Mouse (Mus musculus) cerebral cortex, adult 2 months (tissue): Measurements from ENCODE around the gene Colgalt2.

Experiments used
- WGBS: fragments of 180-500 bp; shearing (Covaris S2); methylation state at CpG from one replicate; pipeline ENCODE4 v1.1.7; 2018; 5-methylcytosine and 5-hydroxymethylcytosine counted together

Gene Colgalt2

DNA sequence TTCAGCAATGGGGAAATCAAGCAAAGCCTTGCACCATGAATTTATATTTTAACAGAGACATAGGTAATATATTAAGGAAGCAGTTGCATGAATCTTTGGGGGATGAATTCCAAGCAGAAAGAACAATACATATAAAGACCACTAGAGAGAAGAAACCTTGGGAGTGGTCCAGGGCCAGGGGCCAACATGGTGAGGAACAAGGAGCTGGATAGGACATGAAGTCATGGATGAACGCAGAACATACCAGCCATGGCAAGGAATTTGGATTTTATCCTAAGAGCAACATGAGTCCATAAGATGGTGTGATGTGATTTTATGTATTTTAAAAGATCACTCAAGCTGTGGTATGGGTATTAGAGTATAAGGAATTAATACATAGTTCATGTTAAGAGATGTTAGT, 92.6 kb downstream of the Colgalt2 start:
- 92% methylated on average over 1 of the region's 1 CpGs for WGBS

DNA sequence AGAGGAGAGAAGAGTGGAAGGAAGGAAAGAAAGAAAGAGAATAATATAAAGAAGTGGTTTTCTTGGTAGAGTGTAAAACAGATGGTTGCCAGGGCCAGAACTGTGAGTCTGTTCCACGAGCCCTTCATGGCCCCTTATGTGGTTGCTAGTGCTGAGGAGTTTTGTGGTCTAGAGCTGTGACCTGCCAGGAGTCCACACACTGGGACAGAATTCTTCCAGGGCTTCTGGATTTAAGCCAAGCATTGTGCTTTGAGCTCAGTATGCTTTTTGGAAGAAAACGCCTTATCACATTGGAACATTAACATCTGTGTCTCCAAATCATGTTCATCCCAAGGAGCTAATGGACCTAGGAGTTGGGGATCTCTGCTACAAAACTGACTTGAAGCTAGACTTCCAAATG, 97.2 kb downstream of the Colgalt2 start:
- 47% methylated on average over 2 of the region's 2 CpGs for WGBS

DNA sequence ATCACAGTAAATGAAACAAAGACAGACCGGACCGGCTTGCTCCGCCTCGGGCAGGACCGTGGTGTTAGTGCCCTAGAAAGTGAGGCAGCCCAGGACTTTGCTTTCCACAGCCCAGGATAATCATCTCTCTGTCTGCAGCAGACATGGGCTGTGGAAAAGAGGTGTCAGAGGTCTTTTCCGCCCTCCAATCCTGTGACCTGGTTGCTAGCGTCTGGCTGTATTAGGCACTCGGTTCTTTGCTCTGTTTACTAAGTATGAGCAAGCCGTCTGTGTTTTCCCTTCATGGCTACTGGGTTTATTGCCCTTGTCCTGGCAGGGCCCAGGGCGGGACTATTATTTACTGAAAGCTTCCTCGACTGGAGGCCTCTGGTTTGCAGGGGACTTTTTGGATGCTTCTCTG, 98.0 kb downstream of the Colgalt2 start:
- WGBS: 54% methylated on average over 11 of the region's 11 CpGs

DNA sequence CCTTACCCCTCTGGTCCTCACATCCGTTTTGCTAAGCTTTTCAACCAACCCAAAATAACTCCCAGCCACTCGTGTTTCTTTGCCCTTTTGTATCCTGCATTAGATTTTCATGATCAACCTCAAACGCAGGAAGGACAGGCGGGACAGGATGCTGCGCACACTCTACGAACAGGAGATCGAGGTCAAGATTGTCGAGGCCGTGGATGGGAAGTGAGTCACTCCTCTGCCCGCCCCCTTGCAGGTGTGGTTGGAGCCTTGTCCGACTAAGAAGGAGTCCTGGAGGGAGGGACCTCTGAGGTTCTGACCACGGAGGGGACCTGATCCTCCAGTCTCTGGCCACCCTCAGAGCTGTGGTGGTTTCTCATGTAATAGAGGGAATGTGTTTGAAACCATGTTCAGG, 100.2 kb downstream of the Colgalt2 start:
- WGBS: 79% methylated on average over 12 of the region's 12 CpGs

DNA sequence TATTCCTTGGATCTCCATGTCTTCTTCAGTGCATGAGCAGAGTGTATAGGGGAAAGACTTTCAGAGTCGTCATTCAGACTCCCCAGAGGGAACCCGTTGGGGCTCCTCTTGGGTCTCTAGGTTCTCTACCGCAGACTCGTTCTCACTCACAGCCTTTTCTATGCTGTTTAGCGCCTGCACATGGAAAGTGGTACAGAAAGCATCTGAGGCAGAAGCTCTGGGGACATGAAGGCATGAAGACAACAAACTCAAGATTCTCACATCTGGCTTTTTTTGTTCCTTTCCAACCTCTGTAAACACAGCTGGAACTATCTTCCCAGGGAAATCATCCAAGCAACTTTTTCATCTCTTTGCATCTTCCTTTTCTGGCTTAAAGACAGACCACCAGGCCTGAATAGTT, 106.5 kb downstream of the Colgalt2 start:
- WGBS: 87% methylated on average over 5 of the region's 5 CpGs

DNA sequence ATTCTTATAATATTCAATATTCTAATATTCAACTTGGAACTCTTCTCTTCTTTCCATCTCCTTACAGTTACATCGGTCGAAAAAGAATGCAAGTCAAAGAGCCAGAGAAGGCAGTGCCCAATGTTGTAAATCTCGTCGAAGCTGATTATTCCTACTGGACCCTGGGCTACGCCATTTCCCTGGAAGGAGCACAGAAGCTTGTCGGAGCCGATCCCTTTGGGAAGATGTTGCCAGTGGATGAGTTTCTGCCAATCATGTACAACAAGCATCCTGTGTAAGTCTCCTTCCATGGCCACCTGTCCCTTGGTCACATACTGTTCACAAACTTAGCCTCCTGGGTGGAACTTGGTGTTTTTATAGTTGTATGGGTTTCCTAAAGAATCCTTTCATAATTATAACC, 107.1 kb downstream of the Colgalt2 start:
- 98% methylated on average over 7 of the region's 7 CpGs for WGBS

DNA sequence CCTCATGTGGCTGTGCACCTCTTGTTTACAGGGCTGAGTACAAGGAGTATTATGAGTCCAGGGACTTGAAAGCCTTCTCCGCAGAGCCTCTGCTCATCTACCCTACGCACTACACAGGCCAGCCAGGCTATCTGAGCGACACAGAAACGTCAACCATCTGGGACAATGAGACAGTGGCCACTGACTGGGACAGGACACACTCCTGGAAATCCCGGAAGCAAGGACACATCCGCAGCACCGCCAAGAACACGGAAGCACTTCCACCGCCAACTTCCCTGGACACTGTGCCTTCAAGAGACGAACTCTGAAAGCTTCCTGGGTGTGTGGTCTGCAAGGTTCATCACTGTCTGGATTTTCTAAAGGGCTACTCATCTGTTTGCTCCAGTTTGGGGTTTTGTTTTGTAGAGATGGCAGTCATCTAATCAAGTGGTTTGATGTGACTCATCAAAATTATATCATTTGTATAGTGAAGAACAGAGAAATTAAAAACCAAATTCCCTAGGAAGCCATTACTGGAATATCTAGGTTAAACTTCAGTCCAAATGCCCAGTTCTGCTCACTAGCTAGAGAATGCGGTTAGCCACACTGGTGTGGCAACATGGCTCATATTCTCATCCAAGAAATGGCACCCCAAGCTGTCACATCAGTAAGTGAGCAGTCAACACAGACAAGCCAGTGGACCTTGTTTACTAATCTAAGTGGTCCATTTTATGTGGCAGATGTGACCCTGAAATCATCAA, 109.0 kb downstream of the Colgalt2 start:
- 93% methylated on average over 11 of the region's 11 CpGs for WGBS

DNA sequence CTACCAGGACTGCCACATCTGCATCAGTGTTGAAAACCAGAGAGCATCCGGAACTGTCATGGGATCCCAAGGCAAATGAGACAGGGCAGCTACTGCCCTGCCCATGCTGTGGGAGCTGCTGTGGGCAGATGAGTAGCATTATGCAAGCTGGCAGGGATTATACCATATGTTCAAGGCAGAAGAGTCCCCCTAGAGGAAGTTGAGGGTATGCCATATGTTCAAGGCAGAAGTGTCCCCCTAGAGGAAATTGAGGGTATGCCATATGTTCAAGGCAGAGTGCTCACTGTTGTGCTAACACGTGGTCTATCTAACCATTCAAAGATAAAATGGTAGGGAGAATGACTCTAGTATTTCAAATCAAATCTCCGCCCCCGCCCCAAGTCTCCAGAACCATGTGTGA, 111.6 kb downstream of the Colgalt2 start:
- WGBS: 79% methylated on average over 4 of the region's 4 CpGs

DNA sequence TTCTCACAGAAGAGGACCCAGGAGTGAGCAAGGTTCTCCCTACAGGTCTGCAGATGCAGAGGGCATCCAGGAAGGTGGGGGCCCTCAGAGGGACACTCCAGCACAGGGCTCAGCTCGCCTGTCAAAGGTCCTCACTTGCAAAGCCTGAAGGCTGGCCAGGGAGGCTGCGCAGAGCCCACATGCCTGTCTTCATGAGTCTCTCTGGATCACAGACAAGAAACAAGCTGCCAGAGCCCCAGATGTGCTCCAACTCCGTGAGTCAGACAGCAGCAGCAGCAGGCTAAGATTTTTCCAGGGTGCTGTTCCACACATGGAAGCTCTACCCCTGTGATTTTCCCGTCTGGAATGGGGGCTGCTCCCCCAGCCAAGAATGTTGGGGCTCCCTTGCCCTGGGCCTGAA, 114.6 kb downstream of the Colgalt2 start:
- WGBS: 56% methylated on average over 4 of the region's 4 CpGs

DNA sequence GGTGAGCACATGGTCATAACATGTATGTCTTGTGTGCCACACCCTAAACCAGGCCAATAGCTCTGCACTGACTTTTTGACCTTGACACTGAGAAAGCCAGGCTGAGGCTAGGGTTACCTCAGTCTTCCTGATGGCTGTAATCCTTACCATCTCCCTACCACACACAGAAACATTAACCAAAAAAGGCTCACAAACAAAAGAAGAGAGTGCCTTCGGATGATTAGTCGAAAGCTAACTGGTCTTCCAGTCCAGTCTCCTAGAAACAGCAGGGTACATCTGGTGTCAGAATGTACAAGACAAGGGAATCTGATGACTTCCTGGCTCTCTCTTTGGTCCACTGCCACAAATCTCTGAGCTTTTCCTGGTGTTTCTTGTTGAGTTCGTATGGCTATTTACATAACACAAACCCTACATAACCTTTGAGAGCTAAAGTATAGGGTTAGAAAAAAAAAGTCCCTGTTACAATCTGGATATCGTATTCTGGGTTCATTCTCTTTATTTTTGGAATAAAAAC, 117.5 kb downstream of the Colgalt2 start:
- WGBS: 78% methylated on average over 4 of the region's 4 CpGs

DNA sequence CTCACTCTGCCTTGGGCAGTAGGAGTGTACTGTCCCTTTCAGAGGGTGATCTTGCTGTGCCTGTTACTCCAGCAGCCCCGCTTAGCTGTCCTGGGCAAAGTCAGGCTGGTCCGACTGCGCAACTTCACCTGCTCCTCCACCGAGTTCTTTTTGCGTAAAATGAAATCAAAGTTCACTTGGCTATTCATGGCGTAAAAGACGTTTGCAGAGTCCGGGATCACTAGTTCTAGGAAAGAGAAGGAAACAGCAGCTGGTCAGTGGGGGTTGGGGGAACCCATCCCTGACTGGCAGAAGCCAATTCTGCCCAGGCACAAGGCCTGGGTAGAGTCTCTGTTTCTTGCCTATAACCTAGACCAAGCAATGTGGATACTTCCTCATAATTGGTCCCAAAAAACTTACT, 119.3 kb downstream of the Colgalt2 start:
- WGBS: 88% methylated on average over 8 of the region's 8 CpGs

DNA sequence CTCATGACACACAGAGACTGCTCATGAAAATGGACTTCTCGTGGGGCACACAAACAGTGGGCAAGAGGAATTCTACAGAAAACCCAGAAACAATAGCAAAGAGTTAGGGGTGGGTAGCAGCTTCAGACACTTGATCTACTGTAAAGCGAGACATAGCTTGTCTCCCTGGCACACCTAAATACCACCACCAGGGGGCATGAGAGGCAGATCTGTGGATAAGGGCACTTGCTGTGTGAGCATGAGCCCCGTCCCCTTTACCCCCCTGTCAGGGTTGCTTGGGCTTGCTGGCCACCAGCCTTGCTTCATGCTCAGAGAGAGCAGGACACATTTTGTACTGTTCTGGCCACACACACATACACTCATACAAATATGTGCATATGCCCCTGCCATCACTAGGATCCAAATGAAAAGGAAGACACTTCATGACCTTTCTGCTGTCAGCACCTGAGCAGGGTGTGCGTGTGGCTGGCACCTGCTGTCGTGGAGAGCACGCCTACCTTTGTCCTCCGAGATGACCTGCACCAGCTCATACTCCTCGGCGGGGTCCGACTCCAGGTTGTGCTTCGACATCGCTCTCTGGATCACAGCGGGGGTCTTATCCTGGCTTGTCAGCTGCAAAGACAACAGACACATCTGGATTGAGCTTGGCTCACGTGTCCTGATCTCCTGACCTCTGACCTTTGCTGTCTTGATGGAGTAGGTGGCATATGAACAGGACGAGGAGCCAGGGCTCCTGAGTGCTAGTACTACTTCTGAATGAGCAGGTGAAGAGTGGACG, 121.4 kb downstream of the Colgalt2 start:
- 83% methylated on average over 16 of the region's 16 CpGs for WGBS

DNA sequence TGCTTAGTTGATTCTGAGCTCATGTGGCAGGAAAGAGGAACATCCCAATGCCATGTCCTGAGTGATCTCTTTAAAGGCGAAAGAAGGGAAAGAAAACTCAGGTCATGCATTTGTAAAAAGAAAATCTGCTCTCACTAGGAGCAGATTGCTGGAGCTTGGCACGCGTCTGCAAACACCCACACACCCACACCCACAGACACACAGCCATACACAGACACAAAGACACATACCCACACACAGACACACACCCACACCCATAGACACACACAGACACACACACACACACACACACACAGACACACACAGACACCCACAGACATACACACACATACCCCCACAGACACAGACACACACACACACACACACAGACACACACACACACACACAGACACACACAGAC, 122.6 kb downstream of the Colgalt2 start:
- WGBS: 41% methylated on average over 3 of the region's 3 CpGs

DNA sequence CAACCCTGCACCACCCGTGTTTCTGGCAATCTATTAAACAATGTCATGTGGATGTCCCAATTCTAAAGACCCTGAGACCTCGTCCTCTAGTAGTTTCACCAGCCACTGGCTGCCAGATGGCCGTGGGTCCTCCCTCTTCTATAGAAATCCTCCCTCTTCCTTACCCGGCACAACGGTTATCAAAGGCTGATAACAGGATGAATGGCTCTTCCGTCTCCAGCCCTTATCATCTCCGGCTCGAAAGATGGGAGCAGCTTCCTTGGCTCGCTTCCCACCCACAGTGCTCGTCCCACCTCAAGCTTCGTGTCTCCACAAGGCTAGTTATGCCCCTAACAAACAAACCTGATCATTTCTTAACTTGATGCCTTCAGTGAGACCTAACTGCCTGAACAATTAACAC, 123.7 kb downstream of the Colgalt2 start:
- WGBS: 72% methylated on average over 11 of the region's 11 CpGs

DNA sequence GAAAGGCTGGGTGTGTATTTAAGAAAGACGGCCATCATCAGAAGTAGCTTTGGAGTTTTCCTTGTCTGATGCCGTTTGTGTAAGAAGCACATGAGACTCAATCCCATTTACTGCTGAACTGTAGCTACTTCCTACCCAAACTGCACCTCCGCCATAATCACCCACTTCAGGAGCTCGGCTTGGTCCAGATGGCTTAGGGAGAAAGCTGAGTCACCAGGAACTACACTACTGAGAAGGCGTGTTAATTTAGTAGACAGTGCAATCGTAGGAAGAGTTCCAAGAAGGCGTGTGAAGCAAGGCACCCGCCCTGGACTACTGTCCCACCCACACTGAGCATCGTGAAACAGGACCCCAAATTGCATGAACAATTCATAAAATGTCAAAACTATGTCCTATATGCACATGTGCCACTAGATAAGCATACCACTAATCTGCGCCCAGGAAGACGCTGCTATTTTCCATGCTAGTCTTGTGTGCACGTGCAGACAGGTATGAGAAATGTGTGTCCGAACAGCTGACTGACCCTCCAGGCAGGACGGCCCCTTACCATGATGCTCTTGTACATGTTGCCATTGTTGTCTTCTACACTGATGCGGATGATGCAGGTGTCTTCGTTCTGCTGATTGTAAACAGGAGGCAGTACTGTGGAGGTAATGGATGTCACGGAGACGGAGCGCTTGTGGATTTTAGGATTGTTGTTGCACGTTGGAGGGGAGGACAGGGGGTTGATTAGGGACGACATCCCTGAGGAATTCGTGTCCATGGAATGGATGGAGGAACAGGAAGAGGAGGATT, 124.7 kb downstream of the Colgalt2 start:
- 57% methylated on average over 22 of the region's 22 CpGs for WGBS

DNA sequence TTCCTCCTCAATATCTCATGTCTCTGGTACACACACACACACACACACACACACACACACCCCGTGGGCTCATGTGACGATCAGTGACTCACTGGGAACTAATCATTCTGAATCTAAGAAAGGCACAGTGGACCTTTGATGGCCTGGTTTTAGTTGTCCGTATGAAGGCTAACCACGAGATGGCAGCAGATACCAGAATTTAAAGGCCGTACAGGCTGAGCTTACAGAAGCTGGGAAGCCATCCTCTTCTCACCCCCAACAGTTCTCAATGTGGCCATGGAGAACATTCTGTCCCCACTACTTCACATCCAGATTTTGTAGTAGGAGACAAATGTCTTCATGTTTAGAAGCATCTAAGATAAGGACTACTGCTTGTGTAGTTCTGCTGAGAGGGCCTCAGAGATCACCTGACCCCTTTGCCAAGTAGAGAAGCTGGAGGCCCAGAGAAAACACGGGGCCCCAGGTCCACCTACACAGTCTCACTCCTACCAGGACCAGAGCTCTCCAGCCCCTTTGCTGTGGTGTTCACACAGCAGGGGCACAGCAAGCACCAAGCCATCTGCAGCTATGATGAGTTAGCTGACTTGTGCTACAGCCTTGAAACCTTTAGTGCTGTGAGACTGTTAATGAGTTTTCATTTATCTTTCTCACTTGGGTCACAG, 125.5 kb downstream of the Colgalt2 start:
- 7% methylated on average over 6 of the region's 6 CpGs for WGBS

DNA sequence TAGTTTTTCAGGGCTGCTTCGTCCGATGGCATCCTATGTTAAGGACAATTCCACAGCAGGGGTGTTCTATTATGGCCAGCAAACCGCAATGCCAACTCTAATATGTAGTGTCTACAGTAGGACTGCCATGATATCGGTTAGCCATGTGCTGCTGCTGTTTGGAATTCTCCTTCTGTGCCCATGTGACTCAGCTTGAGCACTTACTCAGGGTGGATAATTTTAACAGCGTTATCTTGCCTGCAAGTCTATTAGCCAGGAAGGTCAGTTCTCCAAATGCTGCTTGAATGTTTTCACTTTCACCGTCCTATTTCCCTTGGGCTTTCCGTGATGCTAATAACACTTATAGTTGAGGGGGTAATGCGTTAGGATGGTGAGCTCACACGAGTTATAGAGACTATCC, 126.5 kb downstream of the Colgalt2 start:
- WGBS: 72% methylated on average over 9 of the region's 9 CpGs

DNA sequence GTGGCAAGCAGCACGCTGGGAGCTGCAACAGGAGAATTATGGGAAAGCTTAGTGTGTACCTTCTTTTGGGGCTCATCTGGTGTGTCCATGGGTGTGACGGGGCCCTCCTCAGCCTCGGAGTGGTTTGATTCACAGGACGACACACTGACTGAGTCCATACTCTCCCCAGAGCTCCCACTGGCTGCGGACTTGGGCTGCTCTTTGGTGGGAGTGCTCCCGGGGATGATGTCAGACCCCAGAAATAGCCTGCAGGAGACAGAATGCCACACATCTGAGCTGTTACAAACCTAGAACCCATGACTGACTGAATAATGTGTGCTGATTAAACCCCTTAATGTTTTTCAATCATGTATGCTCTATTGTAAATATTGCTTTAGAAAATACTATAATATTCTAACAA, 128.6 kb downstream of the Colgalt2 start:
- WGBS: 67% methylated on average over 6 of the region's 6 CpGs

DNA sequence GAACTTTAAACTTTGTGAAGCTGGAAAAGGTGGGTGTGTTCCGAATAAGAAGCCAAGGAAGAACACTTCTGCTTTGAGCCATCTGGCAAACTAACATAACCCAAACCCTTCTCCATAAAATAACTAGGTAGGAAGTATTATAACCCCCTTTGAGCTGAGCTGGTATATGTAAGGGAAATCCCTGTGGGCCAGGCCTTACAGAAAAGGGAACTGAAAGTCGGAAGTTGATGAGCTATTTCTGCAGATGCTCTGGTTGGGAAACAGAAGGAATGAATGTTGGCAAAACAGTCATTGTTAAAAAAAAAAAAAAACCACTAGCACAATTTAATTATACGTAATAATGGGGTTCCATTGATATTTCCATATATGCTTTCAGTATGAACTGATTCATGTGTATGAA, 129.1 kb downstream of the Colgalt2 start:
- 61% methylated on average over 3 of the region's 3 CpGs for WGBS

DNA sequence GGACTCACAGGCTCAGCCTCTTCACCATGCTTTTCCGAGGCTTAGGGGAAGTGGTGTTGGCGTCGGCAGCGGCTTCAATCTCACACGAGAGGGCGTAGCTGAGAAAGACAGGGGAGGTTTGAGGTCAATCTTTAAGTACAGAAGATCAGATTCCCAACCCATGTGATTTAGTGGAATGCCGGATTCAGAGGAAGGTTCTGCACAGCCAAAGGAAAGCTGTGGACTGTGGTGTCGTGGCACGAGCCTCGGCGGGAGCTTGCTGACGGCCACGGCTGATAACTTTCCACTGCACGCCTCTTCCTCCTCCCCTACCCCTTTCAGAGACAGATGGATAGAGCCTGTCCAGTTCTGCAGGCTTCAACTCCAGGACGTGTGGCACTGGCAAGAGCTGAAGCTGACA, 131.9 kb downstream of the Colgalt2 start:
- 77% methylated on average over 15 of the region's 15 CpGs for WGBS

DNA sequence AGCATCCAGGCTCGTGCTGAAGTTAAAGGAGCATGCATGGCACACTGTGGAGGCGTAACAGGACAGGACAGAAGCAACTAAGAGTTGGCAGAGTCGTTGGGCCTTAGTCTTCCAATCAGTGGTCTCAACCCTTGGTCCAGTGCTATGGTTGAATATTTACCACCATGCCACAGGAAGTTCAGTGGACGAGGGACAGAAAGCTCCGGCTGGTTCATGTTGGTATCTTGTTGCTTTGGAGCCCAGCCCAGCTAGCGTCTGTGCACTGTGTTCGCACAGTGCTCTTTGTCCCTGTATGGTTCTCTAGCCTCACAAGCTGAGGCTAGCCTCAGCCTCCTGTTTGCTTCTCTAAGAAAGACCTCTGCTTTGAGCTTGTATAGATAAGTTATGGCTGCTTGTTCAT, 134.9 kb downstream of the Colgalt2 start:
- WGBS: 80% methylated on average over 7 of the region's 7 CpGs
